Mouse (Mus musculus) embryo, embryonic 11 days (tissue): ENCODE measurements around the gene Uba2.
"Not testable (repeated sequence)": the region's sequence is repeated elsewhere in the genome, so short reads cannot be mapped to it uniquely, and the experiment has no call there.

Experiments used
- DNase-seq: peaks from one replicate; pipeline ENCODE4 v3.0.0-alpha.2; 2015

Gene Uba2

GRCm38 (mm10) chr7:34169454-34169853 lies at the start of gene Uba2:
Gene Uba2 (minus strand): TSS chr7:34169599.
- DNase-seq = no peak

GRCm38 (mm10) chr7:34218496-34218895 lies 49.1 kb upstream of the Uba2 start:
- no peak for DNase-seq

- DNase-seq = no peak
These were observed 47.1 kb upstream of the Uba2 start for GRCm38 (mm10) chr7:34216474-34216873.

GRCm38 (mm10) chr7:34215481-34215880 lies 46.1 kb upstream of the Uba2 start:
- no peak for DNase-seq

GRCm38 (mm10) chr7:34214644-34215043 lies 45.2 kb upstream of the Uba2 start:
- no peak for DNase-seq

GRCm38 (mm10) chr7:34213281-34213680 lies 43.9 kb upstream of the Uba2 start:
- no peak for DNase-seq

- DNase-seq = no peak
These were observed 38.8 kb upstream of the Uba2 start for GRCm38 (mm10) chr7:34208027-34208745.

GRCm38 (mm10) chr7:34206331-34206730 lies 36.9 kb upstream of the Uba2 start:
- DNase-seq = no peak

- DNase-seq = not testable (repeated sequence)
These were observed 32.7 kb upstream of the Uba2 start for GRCm38 (mm10) chr7:34202147-34202546.

- DNase-seq = no peak
These were observed 31.4 kb upstream of the Uba2 start for GRCm38 (mm10) chr7:34200829-34201228.

GRCm38 (mm10) chr7:34198346-34198745 lies 28.9 kb upstream of the Uba2 start:
- DNase-seq = peak; percentile 41

- DNase-seq = peak; percentile 93
These were observed 27.0 kb upstream of the Uba2 start, which contains the start of gene Pdcd2l for GRCm38 (mm10) chr7:34196132-34197128. Gene Pdcd2l (minus strand): TSS chr7:34196661.

GRCm38 (mm10) chr7:34195632-34196031 lies 26.2 kb upstream of the Uba2 start:
- DNase-seq = peak; percentile 10

GRCm38 (mm10) chr7:34192825-34193224 lies 23.4 kb upstream of the Uba2 start:
- DNase-seq = no peak

GRCm38 (mm10) chr7:34189376-34189989 lies 20.1 kb upstream of the Uba2 start:
- no peak for DNase-seq

- no peak for DNase-seq
These were observed 14.4 kb upstream of the Uba2 start for GRCm38 (mm10) chr7:34183794-34184193.

GRCm38 (mm10) chr7:34183356-34183755 lies 14.0 kb upstream of the Uba2 start:
- DNase-seq = peak; percentile 14

GRCm38 (mm10) chr7:34176241-34176640 lies 6.8 kb upstream of the Uba2 start:
- not testable (repeated sequence) for DNase-seq

- DNase-seq = no peak
These were observed 2.9 kb upstream of the Uba2 start for GRCm38 (mm10) chr7:34172251-34172650.

- DNase-seq = peak; percentile 93
These were observed 738 bp downstream of the Uba2 start for GRCm38 (mm10) chr7:34168470-34169251.

GRCm38 (mm10) chr7:34167766-34168469 lies 1.5 kb downstream of the Uba2 start:
- peak; percentile 44 for DNase-seq

GRCm38 (mm10) chr7:34166850-34167249 lies 2.5 kb downstream of the Uba2 start:
- DNase-seq = peak; percentile 50
